Mouse (Mus musculus) myocyte (in vitro differentiated cells): ENCODE data around the gene Dennd5b. TPM values are rescaled to one million over a fixed set of nuclear protein-coding genes. Genes with fewer than 3 reads are reported as not detected.

Source experiments
- H3K27me3 ChIP-seq: one replicate; pipeline ENCODE4 v1.6.1; 2011; ENCODE audit not compliant: control insufficient read depth, insufficient read depth, insufficient read length
- H3K36me3 ChIP-seq: one replicate; pipeline ENCODE4 v1.6.1; 2011; ENCODE audit not compliant: control insufficient read depth, insufficient read depth
- H3K4me2 ChIP-seq: one replicate; pipeline ENCODE4 v1.6.1; 2011; ENCODE audit warnings: low read depth, control low read depth
- H3K4me3 ChIP-seq: one replicate; pipeline ENCODE4 v1.5.1; 2011; ENCODE audit warnings: mild to moderate bottlenecking, control low read depth, moderate library complexity
- H3K79me2 ChIP-seq: one replicate; pipeline ENCODE4 v1.6.1; 2011; ENCODE audit not compliant: control insufficient read depth, insufficient read depth
- H3ac ChIP-seq: one replicate; pipeline ENCODE4 v1.6.1; 2011; ENCODE audit not compliant: control insufficient read depth, insufficient read length
- CEBPB ChIP-seq: IDR thresholded peaks from 2 replicates; pipeline ENCODE4 v1.6.1; 2011; ENCODE audit warnings: mild to moderate bottlenecking, moderate library complexity; ENCODE audit not compliant: poor library complexity, insufficient read depth, severe bottlenecking
- E2F4 ChIP-seq: IDR thresholded peaks from one replicate; pipeline ENCODE4 v1.6.1; 2011; ENCODE audit warnings: mild to moderate bottlenecking, control low read depth, moderate library complexity; ENCODE audit not compliant: insufficient read depth
- MAX ChIP-seq: IDR thresholded peaks from one replicate; pipeline ENCODE4 v1.6.1; 2011; ENCODE audit warnings: low read depth, mild to moderate bottlenecking, control low read depth
- MYOD1 ChIP-seq, 3 experiments: IDR thresholded peaks; one replicate each; pipeline ENCODE4 v1.6.1; 2011; ENCODE audit warnings: control low read depth in 2 of 3, low read depth in 2 of 3, mild to moderate bottlenecking in 2 of 3, moderate library complexity in 1 of 3; ENCODE audit not compliant: insufficient read length in 2 of 3, control insufficient read depth in 1 of 3
- MYOG ChIP-seq, 3 experiments: IDR thresholded peaks; one replicate each; pipeline ENCODE4 v1.6.1; 2011; ENCODE audit warnings: control low read depth in 2 of 3, low read depth in 2 of 3, mild to moderate bottlenecking in 2 of 3; ENCODE audit not compliant: insufficient read length in 2 of 3, control insufficient read depth in 1 of 3, insufficient read depth in 1 of 3
- POLR2A ChIP-seq: IDR thresholded peaks from one replicate; pipeline ENCODE4 v1.6.1; 2011; ENCODE audit warnings: low read depth, mild to moderate bottlenecking, control low read depth, moderate library complexity; ENCODE audit not compliant: insufficient read length
- POLR2AphosphoS2 ChIP-seq: IDR thresholded peaks from one replicate; pipeline ENCODE4 v1.6.1; 2011; ENCODE audit warnings: low read depth, control low read depth; ENCODE audit not compliant: insufficient read length
- REST ChIP-seq: IDR thresholded peaks from one replicate; pipeline ENCODE4 v1.6.1; 2011; ENCODE audit warnings: mild to moderate bottlenecking, control low read depth, moderate library complexity; ENCODE audit not compliant: insufficient read depth, insufficient read length
- SRF ChIP-seq: IDR thresholded peaks from one replicate; pipeline ENCODE4 v1.6.1; 2011; ENCODE audit warnings: low read depth; ENCODE audit not compliant: control insufficient read depth, insufficient read length
- TCF12 ChIP-seq: IDR thresholded peaks from one replicate; pipeline ENCODE4 v1.6.1; 2011; ENCODE audit warnings: mild to moderate bottlenecking, control low read depth; ENCODE audit not compliant: poor library complexity, insufficient read depth, severe bottlenecking
- TCF3 ChIP-seq: IDR thresholded peaks from one replicate; pipeline ENCODE4 v1.6.1; 2011; ENCODE audit warnings: low read depth, control low read depth; ENCODE audit not compliant: insufficient read length
- USF1 ChIP-seq: IDR thresholded peaks from one replicate; pipeline ENCODE4 v1.6.1; 2011; ENCODE audit warnings: low read depth, mild to moderate bottlenecking, control low read depth, moderate library complexity
- polyA plus RNA-seq: library from polyadenylated mRNA; unstranded; fragments of >200 nt; fragmentation: generic; extraction: Trizol; gene quantifications from one replicate; pipeline ENCODE4 v1.2.1, GENCODE M21; 2012; ENCODE audit warnings: missing spikeins

Gene Dennd5b
- polyA plus RNA-seq, 1 experiment = 3.1 TPM

DNA sequence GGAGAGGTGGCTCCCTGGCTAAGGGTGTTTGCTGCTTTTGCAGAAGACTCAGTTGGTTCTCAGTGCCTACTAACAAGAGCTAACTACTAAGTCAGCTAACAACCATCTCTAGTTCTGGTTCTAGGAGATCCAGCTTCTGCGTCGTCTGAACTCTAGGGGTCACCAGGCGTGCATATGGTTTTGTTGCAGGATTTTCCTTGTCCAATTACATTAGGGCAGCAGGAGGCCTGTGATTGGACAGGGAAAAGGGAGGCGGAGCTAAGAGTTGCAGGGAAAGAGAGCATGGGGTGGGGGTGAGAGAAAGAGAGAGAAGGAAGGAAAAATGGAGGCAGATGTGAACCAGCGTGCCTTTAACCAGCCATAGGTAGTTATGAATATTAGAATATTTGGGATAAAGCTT is 83.0 kb downstream of the Dennd5b start:
- no peak for TF ChIP-seq TCF3
- no peak for TF ChIP-seq E2F4
- TF ChIP-seq MYOD1 (IDR thresholded peaks at IDR 0.05; ENCODE audit: control insufficient read depth in 1 of 3, insufficient read length in 2 of 3, low read depth in 2 of 3) = no peak
- TF ChIP-seq POLR2AphosphoS2 = no peak
- H3K79me2 ChIP-seq = no peaks in the 10 kb centered on the region
- no peak overlapping the region for H3ac ChIP-seq
- no peak overlapping the region for H3K4me3 ChIP-seq
- no peaks in the 10 kb centered on the region for H3K27me3 ChIP-seq
- no peak overlapping the region for H3K4me2 ChIP-seq
- H3K36me3 ChIP-seq = peaks cover 36% of the 10 kb centered on the region

DNA sequence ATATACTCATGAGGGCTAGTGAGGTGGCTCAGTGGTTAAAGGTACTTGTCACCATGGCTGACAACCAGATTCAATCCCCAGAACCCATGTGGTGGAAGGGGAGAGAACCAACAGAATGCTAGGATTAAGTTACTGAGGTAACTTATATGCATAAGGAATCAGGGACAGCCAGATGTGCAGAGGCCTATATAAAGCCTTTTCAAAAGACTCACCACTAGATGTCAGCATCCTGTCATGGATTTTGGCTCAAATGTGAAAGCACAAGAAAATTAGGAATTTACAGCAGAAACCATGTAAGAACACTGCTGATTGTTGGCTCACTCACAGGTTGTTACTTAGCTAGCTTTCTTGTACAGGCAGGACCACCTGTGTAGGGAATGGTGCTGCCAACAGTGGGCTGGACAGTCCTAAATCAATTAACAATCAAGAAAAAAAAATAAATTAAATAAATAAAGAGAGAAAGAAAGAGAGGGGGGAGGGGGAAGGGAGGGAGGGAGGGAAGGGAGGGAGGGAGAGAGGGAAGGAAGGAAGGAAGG is 90.6 kb downstream of the Dennd5b start:
- Histone ChIP-seq H3K79me2 (no peaks in the 10 kb centered on the region), H3K4me3 (no peak overlapping the region), H3K4me2 (no peak overlapping the region), H3K27me3 (no peaks in the 10 kb centered on the region), H3ac (no peak overlapping the region), H3K36me3 (peaks cover 28% of the 10 kb centered on the region)
- no peak for TF ChIP-seq REST
- TF ChIP-seq CEBPB = no peak
- no peak for TF ChIP-seq MYOD1 (IDR thresholded peaks at IDR 0.05; ENCODE audit: control insufficient read depth in 1 of 3, insufficient read length in 2 of 3, low read depth in 2 of 3)
- TF ChIP-seq MAX = no peak
- no peak for TF ChIP-seq SRF
- no peak for TF ChIP-seq MYOG (IDR thresholded peaks at IDR 0.05; ENCODE audit: control insufficient read depth in 1 of 3, insufficient read depth in 1 of 3, insufficient read length in 2 of 3, low read depth in 2 of 3)
- no peak for TF ChIP-seq TCF12
- no peak for TF ChIP-seq TCF3
- TF ChIP-seq USF1 = no peak
- TF ChIP-seq E2F4 = no peak
- no peak for TF ChIP-seq POLR2A
- TF ChIP-seq POLR2AphosphoS2 = no peak

DNA sequence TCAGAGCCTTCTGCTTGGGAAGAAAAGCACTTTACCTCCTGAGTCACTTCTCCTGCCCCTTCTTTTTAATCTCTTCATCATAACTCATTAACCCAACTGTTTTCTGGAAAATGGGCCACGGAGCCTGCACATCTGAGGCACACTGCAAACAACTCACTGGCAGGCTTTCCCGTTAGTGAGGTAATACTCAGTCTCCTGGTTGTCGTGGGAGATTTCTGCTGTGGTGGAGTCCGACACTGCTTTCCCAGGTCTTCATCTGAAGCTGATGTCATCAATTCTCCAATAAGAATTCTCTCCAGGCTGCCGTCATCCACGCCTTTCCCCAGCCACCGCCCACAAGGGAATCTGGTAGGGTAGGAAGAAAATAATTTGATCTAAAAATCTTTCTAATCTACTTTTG is 96.5 kb downstream of the Dennd5b start:
- H3K27me3 ChIP-seq = no peaks in the 10 kb centered on the region
- H3K36me3 ChIP-seq = peaks cover 27% of the 10 kb centered on the region
- TF ChIP-seq TCF12 = no peak
- no peak for TF ChIP-seq MAX
- no peak for TF ChIP-seq REST
- TF ChIP-seq POLR2AphosphoS2 = no peak
- no peak for TF ChIP-seq USF1
- no peak for TF ChIP-seq SRF
- TF ChIP-seq MYOG (IDR thresholded peaks at IDR 0.05; ENCODE audit: control insufficient read depth in 1 of 3, insufficient read depth in 1 of 3, insufficient read length in 2 of 3, low read depth in 2 of 3) = no peak
- no peak for TF ChIP-seq MYOD1 (IDR thresholded peaks at IDR 0.05; ENCODE audit: control insufficient read depth in 1 of 3, insufficient read length in 2 of 3, low read depth in 2 of 3)
- TF ChIP-seq E2F4 = no peak
- no peak for TF ChIP-seq POLR2A
- no peak for TF ChIP-seq TCF3
- TF ChIP-seq CEBPB = no peak
- no peak overlapping the region for H3ac ChIP-seq
- H3K79me2 ChIP-seq = no peaks in the 10 kb centered on the region
- no peak overlapping the region for H3K4me2 ChIP-seq
- no peak overlapping the region for H3K4me3 ChIP-seq

DNA sequence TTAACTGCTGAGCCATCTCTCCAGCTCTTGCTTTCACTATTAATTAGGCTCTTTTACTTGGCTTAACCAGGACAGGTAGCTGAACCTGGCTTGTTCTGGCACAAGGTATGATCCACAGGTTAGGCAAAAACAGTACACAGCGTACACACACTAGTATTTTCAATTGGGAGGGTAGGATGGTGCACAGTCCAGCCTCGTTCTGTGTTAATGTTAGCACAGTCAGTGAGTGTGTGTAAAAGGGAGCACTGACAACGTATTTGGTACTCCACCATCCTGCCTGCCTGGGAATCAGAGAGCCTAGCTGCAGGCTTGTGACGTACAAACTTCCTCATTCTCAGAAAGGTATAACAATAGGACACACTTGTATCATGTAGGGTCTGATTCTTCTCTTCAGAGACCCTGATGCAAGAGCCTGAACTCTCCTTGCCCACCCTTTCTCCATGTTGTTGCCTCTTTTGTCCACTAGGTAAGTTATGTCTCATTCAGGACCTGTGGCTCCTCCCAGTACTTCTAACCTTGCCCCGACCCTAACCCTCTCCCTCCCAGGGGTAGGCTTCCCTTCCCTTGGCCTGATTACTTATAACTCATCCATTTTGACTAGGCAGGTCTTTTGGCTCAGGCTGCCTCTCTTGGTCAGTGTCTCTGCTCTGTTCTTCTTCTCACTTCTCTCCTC is 107.0 kb downstream of the Dennd5b start:
- H3K27me3 ChIP-seq = no peaks in the 10 kb centered on the region
- H3K79me2 ChIP-seq = no peaks in the 10 kb centered on the region
- peaks cover 35% of the 10 kb centered on the region for H3K36me3 ChIP-seq
- H3K4me3 ChIP-seq = no peak overlapping the region
- H3K4me2 ChIP-seq = no peak overlapping the region
- TF ChIP-seq POLR2A = no peak
- TF ChIP-seq REST = no peak
- no peak for TF ChIP-seq SRF
- no peak for TF ChIP-seq MYOG (IDR thresholded peaks at IDR 0.05; ENCODE audit: control insufficient read depth in 1 of 3, insufficient read depth in 1 of 3, insufficient read length in 2 of 3, low read depth in 2 of 3)
- TF ChIP-seq MAX = no peak
- TF ChIP-seq TCF3 = no peak
- TF ChIP-seq USF1 = no peak
- no peak for TF ChIP-seq TCF12
- TF ChIP-seq MYOD1 (IDR thresholded peaks at IDR 0.05; ENCODE audit: control insufficient read depth in 1 of 3, insufficient read length in 2 of 3, low read depth in 2 of 3) = no peak
- H3ac ChIP-seq = no peak overlapping the region
